Mouse (Mus musculus): ENCODE data around the gene Sh3d21. TPM values are rescaled to one million over a fixed set of nuclear protein-coding genes. Genes with fewer than 3 reads are reported as not detected.

The Sh3d21 gene
- polyA plus RNA-seq, 2 experiments = 8.5 to 10.9 TPM

DNA sequence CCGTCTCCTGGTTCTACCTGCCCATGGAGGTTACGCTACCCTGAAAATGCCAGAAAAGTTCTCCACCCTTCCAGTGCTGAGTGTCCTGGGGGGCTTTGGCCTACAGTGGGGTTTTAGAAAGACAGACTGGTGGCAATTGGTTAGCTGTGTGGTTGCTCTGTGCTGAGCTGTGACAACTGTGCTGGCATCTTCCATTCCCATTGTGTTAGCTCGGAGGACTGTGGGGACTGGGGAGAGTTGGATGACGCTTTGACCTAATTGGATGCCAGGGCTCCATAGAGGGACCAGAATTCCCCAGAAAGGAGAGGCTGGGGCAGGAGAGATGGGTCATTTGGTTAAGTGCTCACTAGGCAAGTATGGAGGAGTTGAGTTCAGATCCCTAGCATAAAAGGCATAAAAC is 29.1 kb downstream of the Sh3d21 start:
- Histone ChIP-seq H3K4me1 (ENCODE audit: control insufficient read depth, insufficient read depth, low read length) (peaks cover 29% of the 10 kb centered on the region), H3K4me2 (replicated peaks; ENCODE audit: low read depth, low read length, severe bottlenecking) (no peak overlapping the region)

GRCm38 (mm10) chr4:126132636-126133264 is 30.5 kb downstream of the Sh3d21 start:
- DNase-seq (ENCODE audit: low spot score) (no peak), ATAC-seq (ENCODE audit: low FRiP score, low read depth) (no peak)
- no peaks in the 10 kb centered on the region for H3K27me3 ChIP-seq (ENCODE audit: control insufficient read depth, insufficient read depth, low read length)
- peak overlapping the region; percentile 35 for H3K27ac ChIP-seq (replicated peaks; ENCODE audit: low read depth, low read length)
- H3K36me3 ChIP-seq (ENCODE audit: control insufficient read depth, insufficient read depth, low read length) = peaks cover 54% of the 10 kb centered on the region
- H3K4me1 ChIP-seq (ENCODE audit: control insufficient read depth, insufficient read depth, low read length) = peaks cover 29% of the 10 kb centered on the region
- H3K9ac ChIP-seq (ENCODE audit: low read depth, low read length, severe bottlenecking) = no peak overlapping the region
- no peak for TF ChIP-seq POLR2A (IDR thresholded peaks at IDR 0.05; ENCODE audit: borderline replicate concordance, extremely low read depth, insufficient read depth, insufficient read length)
- H3K4me3 ChIP-seq (replicated peaks; ENCODE audit: low read length) = no peak overlapping the region
- H3K9me3 ChIP-seq (ENCODE audit: control insufficient read depth, low read length) = no peaks in the 10 kb centered on the region
- no peak overlapping the region for H3K4me2 ChIP-seq (replicated peaks; ENCODE audit: low read depth, low read length, severe bottlenecking)
- 60% methylated on average over 6 of the region's 6 CpGs for WGBS

More for the DNA sequence above, 29.1 kb downstream of the Sh3d21 start:
- Histone ChIP-seq H3K27me3 (ENCODE audit: control insufficient read depth, insufficient read depth, low read length) (no peaks in the 10 kb centered on the region), H3K9me3 (ENCODE audit: control insufficient read depth, low read length) (no peaks in the 10 kb centered on the region), H3K36me3 (ENCODE audit: control insufficient read depth, insufficient read depth, low read length) (peaks cover 55% of the 10 kb centered on the region), H3K27ac (replicated peaks; ENCODE audit: low read depth, low read length) (no peak overlapping the region), H3K4me3 (replicated peaks; ENCODE audit: low read length) (no peak overlapping the region), H3K9ac (ENCODE audit: low read depth, low read length, severe bottlenecking) (no peak overlapping the region)
- no peak for ATAC-seq (ENCODE audit: low FRiP score, low read depth)
- 95% methylated on average over 4 of the region's 4 CpGs for WGBS
- DNase-seq (ENCODE audit: low spot score) = no peak
- no peak for TF ChIP-seq POLR2A (IDR thresholded peaks at IDR 0.05; ENCODE audit: borderline replicate concordance, extremely low read depth, insufficient read depth, insufficient read length)

DNA sequence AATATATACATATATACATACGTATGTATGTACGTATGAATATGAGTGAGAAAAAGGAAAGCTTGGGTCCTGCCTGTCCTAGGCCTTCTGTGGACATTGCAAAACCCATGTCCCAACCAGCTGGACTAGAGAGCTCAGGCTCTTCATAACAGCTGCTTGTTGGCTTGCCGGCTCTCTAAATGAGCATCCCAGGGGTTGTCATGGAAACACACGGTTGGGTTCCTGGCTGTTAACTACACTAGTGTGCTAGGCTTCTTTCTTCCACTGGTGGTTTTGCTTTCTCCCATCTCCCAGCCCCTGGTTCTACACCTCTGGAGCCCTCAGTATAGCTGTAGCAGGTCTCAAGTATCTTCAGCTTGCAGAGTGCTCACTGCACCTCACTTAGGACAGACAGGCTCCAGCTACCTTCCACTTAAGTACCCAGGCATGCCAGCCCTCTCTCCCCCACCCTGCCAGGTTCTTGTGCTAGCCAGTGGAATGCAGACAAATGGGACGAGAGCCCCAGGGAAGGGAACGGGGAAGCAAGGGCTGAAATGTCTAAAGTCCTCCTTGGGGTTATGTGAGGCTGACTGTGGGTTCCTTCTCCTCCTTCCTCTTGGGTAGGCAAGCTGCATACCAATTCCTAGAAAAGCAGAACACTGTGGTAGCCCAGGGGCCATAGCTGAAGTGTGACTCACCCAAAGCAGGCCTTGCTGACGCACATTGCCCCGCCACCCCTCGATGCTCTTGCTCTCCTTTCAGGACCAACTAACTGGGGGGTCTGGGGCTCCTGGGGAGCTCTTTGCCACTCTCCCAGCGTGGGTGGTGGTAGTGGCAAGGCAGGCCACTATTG is 31.8 kb downstream of the Sh3d21 start:
- DNase-seq (ENCODE audit: low spot score) (peak; percentile 41), ATAC-seq (ENCODE audit: low FRiP score, low read depth) (peak; percentile 19; the same call in 1 of the 2 replicates)
- Histone ChIP-seq H3K4me1 (ENCODE audit: control insufficient read depth, insufficient read depth, low read length) (peaks cover 29% of the 10 kb centered on the region), H3K27ac (replicated peaks; ENCODE audit: low read depth, low read length) (peak overlapping the region; percentile 63; the same call in 1 of the 2 replicates), H3K9ac (ENCODE audit: low read depth, low read length, severe bottlenecking) (no peak overlapping the region), H3K4me3 (replicated peaks; ENCODE audit: low read length) (no peak overlapping the region), H3K36me3 (ENCODE audit: control insufficient read depth, insufficient read depth, low read length) (peaks cover 49% of the 10 kb centered on the region), H3K9me3 (ENCODE audit: control insufficient read depth, low read length) (no peaks in the 10 kb centered on the region), H3K27me3 (ENCODE audit: control insufficient read depth, insufficient read depth, low read length) (no peaks in the 10 kb centered on the region), H3K4me2 (replicated peaks; ENCODE audit: low read depth, low read length, severe bottlenecking) (no peak overlapping the region)
- no peak for TF ChIP-seq POLR2A (IDR thresholded peaks at IDR 0.05; ENCODE audit: borderline replicate concordance, extremely low read depth, insufficient read depth, insufficient read length)
- WGBS = 44% methylated on average over 10 of the region's 10 CpGs

DNA sequence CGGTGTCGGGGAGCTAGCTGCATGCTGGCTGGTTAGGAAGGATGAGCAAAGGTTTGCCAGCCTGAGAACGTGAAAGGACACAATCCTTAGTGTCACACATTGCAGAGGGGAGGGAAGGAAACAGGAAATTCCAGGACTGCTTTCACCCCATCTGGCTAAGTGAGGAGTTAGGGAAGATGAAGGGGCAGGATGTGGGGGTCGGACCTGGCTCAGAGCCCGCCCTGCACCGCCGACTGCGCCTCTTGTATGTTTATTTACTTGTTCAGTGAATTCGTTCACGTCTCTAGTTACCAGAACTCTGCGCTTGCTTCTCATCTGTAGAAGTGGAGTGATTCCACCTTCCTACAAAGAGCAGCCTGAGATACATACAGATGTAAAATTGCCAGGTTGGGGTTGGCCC is 32.8 kb downstream of the Sh3d21 start:
- H3K4me1 ChIP-seq (ENCODE audit: control insufficient read depth, insufficient read depth, low read length) = peaks cover 29% of the 10 kb centered on the region
- H3K9me3 ChIP-seq (ENCODE audit: control insufficient read depth, low read length) = no peaks in the 10 kb centered on the region
- 55% methylated on average over 11 of the region's 11 CpGs for WGBS
- peak overlapping the region; percentile 63 for H3K27ac ChIP-seq (replicated peaks; ENCODE audit: low read depth, low read length)
- H3K9ac ChIP-seq (ENCODE audit: low read depth, low read length, severe bottlenecking) = 0 out of 2 replicates have a peak overlapping the region, but pooled peaks have one; percentile 4
- H3K36me3 ChIP-seq (ENCODE audit: control insufficient read depth, insufficient read depth, low read length) = peaks cover 49% of the 10 kb centered on the region
- no peak for DNase-seq (ENCODE audit: low spot score)
- ATAC-seq (ENCODE audit: low FRiP score, low read depth) = no peak
- H3K27me3 ChIP-seq (ENCODE audit: control insufficient read depth, insufficient read depth, low read length) = no peaks in the 10 kb centered on the region
- no peak overlapping the region for H3K4me2 ChIP-seq (replicated peaks; ENCODE audit: low read depth, low read length, severe bottlenecking)
- no peak overlapping the region for H3K4me3 ChIP-seq (replicated peaks; ENCODE audit: low read length)
- no peak for TF ChIP-seq POLR2A (IDR thresholded peaks at IDR 0.05; ENCODE audit: borderline replicate concordance, extremely low read depth, insufficient read depth, insufficient read length)

- Histone ChIP-seq H3K9me3 (ENCODE audit: control insufficient read depth, low read length) (0 out of 2 replicates have a peak, but pooled peaks cover 8% of the 10 kb centered on the region), H3K36me3 (ENCODE audit: control insufficient read depth, insufficient read depth, low read length) (peaks cover 58% of the 10 kb centered on the region), H3K4me2 (replicated peaks; ENCODE audit: low read depth, low read length, severe bottlenecking) (no peak overlapping the region), H3K9ac (ENCODE audit: low read depth, low read length, severe bottlenecking) (no peak overlapping the region), H3K27ac (replicated peaks; ENCODE audit: low read depth, low read length) (no peak overlapping the region), H3K4me3 (replicated peaks; ENCODE audit: low read length) (no peak overlapping the region), H3K27me3 (ENCODE audit: control insufficient read depth, insufficient read depth, low read length) (no peaks in the 10 kb centered on the region), H3K4me1 (ENCODE audit: control insufficient read depth, insufficient read depth, low read length) (no peaks in the 10 kb centered on the region)
- no peak for ATAC-seq (ENCODE audit: low FRiP score, low read depth)
- 88% methylated on average over 10 of the region's 10 CpGs for WGBS
- no peak for DNase-seq (ENCODE audit: low spot score)
- no peak for TF ChIP-seq POLR2A (IDR thresholded peaks at IDR 0.05; ENCODE audit: borderline replicate concordance, extremely low read depth, insufficient read depth, insufficient read length)
Observed at GRCm38 (mm10) chr4:126123309-126124040, 39.8 kb downstream of the Sh3d21 start.
